Mouse (Mus musculus): ENCODE results near the gene Atg10.

GRCm38 (mm10) chr13:90907376-90907775, 316.4 kb downstream of the Atg10 start:
- TF ChIP-seq CTCF (IDR thresholded peaks at IDR 0.05; ENCODE audit: low read depth) (no peak), EP300 (IDR thresholded peaks at IDR 0.05; ENCODE audit: low read depth) (no peak)

All from heart, postnatal 0 days (tissue).